Mouse (Mus musculus) adrenal gland, postnatal 36 days (tissue): Measurements from ENCODE around the gene Vmn1r104. TPM values are rescaled to one million over a fixed set of nuclear protein-coding genes. Genes with fewer than 3 reads are reported as not detected.
"Not testable (repeated sequence)": the region's sequence is repeated elsewhere in the genome, so short reads cannot be mapped to it uniquely, and the experiment has no call there.

Source experiments
- DNase-seq, 2 experiments: peaks; one replicate each; pipeline ENCODE4 v3.0.0; 2021; ENCODE audit warnings: mixed read lengths in 1 of 2
- long read RNA-seq, 2 experiments: library from polyadenylated mRNA; stranded (forward); transcript quantifications; one replicate each; pipeline ENCODE4 v2.0.0; 2021; ENCODE audit warnings: borderline sequencing depth in 2 of 2
- total RNA-seq, 2 experiments: library from RNA; stranded (reverse); gene quantifications; 2 replicates each; pipeline ENCODE4 v1.2.3; 2021

The Vmn1r104 gene
- total RNA-seq: not detected
- long read RNA-seq, experiment 1: 0 reads
- long read RNA-seq, experiment 2: 0 reads

GRCm38 (mm10) chr7:20533537-20533936 is at the start of gene Vmn1r104:
Gene Vmn1r104 (plus strand): TSS chr7:20533837.
- not testable (repeated sequence) for DNase-seq

- DNase-seq: not testable (repeated sequence)
These were observed 23.2 kb upstream of the Vmn1r104 start, which contains the start of gene Vmn1r103 for GRCm38 (mm10) chr7:20510434-20510833. Gene Vmn1r103 (minus strand): TSS chr7:20510534.

GRCm38 (mm10) chr7:20545657-20546056 is 12.0 kb downstream of the Vmn1r104 start, which contains the start of gene Gm5726:
Gene Gm5726 (minus strand): TSS chr7:20545757.
- not testable (repeated sequence) for DNase-seq

- not testable (repeated sequence) for DNase-seq
These were observed 42.5 kb downstream of the Vmn1r104 start, which contains the start of gene Gm4141 for GRCm38 (mm10) chr7:20576141-20576540. Gene Gm4141 (minus strand): TSS chr7:20576241.

Other genes starting within 250 kb of the Vmn1r104 start
- gene Gm4133, start 199.8 kb upstream of the Vmn1r104 start, total RNA-seq: not detected
- gene Gm5728, start 158.4 kb upstream of the Vmn1r104 start, total RNA-seq: not detected
- gene Vmn1r100, start 115.9 kb upstream of the Vmn1r104 start, total RNA-seq: not detected
- gene Vmn1r101, start 91.2 kb upstream of the Vmn1r104 start, total RNA-seq: not detected
- not detected for gene Gm10670, start 58.9 kb upstream of the Vmn1r104 start, total RNA-seq
- not detected for gene Vmn1r103, start 23.3 kb upstream of the Vmn1r104 start, total RNA-seq
- gene Gm5726, start 11.9 kb downstream of the Vmn1r104 start, total RNA-seq: not detected
- not detected for gene Gm4141, start 42.4 kb downstream of the Vmn1r104 start, total RNA-seq
- gene Gm4513, start 65.2 kb downstream of the Vmn1r104 start, total RNA-seq: not detected
- gene Vmn1r107, start 135.1 kb downstream of the Vmn1r104 start, total RNA-seq: not detected
- gene Vmn1r111, start 169.4 kb downstream of the Vmn1r104 start, total RNA-seq: not detected
- gene Gm10668, start 196.8 kb downstream of the Vmn1r104 start, total RNA-seq: not detected
- not detected for gene Vmn1r112, start 237.3 kb downstream of the Vmn1r104 start, total RNA-seq